Mouse (Mus musculus): ENCODE measurements around the gene Mvb12b. TPM values are rescaled to one million over a fixed set of nuclear protein-coding genes. Genes with fewer than 3 reads are reported as not detected.
A peak's percentile ranks its signal among the peaks of the same experiment; 100 is the strongest.

Mvb12b gene
- total and polyA plus RNA-seq, 3 experiments, result 22.8 to 23.3 TPM; not detected in 1

DNA sequence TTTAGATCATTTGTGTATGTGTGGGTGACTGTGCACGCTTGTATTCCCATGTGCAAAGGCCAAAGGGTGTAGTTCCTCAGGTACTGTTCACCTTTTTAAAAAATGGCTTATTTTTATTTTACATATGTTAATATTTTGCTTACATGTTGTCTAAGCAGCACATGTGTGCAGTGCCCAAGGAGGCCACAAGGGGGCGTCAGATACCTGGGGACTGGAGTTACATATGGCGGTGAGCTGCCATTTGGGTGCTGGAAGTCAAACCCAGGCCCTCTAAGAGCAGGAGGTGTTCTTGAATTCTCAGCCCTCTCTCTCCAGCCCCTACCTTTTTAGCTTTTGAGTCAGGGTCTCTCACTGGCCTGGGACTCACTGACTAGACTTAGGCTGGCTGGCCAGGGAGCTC is 188.8 kb downstream of the Mvb12b start:
- peak; percentile 25 for DNase-seq (ENCODE audit: low read depth, low spot score)

DNA sequence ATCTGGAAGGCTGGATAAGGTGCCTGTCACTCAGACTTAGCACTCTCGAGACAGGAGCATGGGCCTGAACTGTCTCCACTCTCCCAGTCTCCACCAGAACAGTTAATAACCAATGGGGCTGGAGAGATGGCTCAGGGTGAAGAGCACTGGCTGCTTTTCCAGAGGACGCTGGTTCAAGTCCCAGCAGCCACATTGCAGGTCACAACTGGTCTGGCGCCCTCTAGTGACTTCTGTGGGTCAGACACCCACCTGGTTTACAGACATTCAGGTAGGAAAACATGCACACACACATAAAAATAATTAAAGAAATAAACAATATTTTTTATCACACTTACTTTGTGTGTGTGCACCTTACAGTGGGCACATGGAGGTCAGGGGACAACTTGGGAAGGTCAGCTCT is 191.3 kb downstream of the Mvb12b start:
- H3K27me3 ChIP-seq (ENCODE audit: control insufficient read depth in 1 of 2, insufficient read depth in 2 of 2, low read length in 2 of 2), result peaks cover 0 to 3% of the 10 kb centered on the region in 2 experiments; a peak in 2 of 4 replicates
- peak; percentile 35 for DNase-seq (ENCODE audit: low read depth, low spot score)

More for the DNA sequence above, 188.8 kb downstream of the Mvb12b start:
- TF ChIP-seq ZNF384 (IDR thresholded peaks at IDR 0.05; ENCODE audit: low read depth, low read length) (no peak), SMC3 (IDR thresholded peaks at IDR 0.05; ENCODE audit: low read depth, low read length) (peak; percentile 21; the same call in 1 of the 2 replicates), MEF2A (IDR thresholded peaks at IDR 0.05; ENCODE audit: extremely low read depth, insufficient replicate concordance, low read depth, low read length, poor library complexity, severe bottlenecking) (no peak), RAD21 (IDR thresholded peaks at IDR 0.05; ENCODE audit: low read depth, low read length) (peak; percentile 34), ZKSCAN1 (IDR thresholded peaks at IDR 0.05; ENCODE audit: low read depth, low read length) (no peak), CTCF (IDR thresholded peaks at IDR 0.05 in 2 of 3, conservative IDR thresholded peaks at IDR 0.05 in 1 of 3; ENCODE audit: control insufficient read depth in 1 of 3, insufficient read depth in 1 of 3, low read depth in 2 of 3, low read length in 3 of 3, poor library complexity in 1 of 3, severe bottlenecking in 1 of 3) (peak; percentile 47 to 61 (median 55))
- Histone ChIP-seq H3K9ac (ENCODE audit: control insufficient read depth, low read depth, low read length, poor library complexity, severe bottlenecking) (no peak overlapping the region), H3K9me3 (replicated peaks; ENCODE audit: insufficient read depth, low read length) (no peaks in the 10 kb centered on the region), H3K4me1 (ENCODE audit: control insufficient read depth in 1 of 2, insufficient read depth in 2 of 2, low read length in 2 of 2) (no peaks in the 10 kb centered on the region), H3K36me3 (ENCODE audit: control insufficient read depth in 1 of 2, insufficient read depth in 2 of 2, low read length in 2 of 2) (no peaks in the 10 kb centered on the region), H3K27me3 (ENCODE audit: control insufficient read depth in 1 of 2, insufficient read depth in 2 of 2, low read length in 2 of 2) (peaks cover 2 to 15% of the 10 kb centered on the region in 2 experiments; a peak in 3 of 4 replicates), H3K27ac (ENCODE audit: control insufficient read depth, low read depth, low read length) (no peak overlapping the region), H3K4me3 (ENCODE audit: control insufficient read depth in 1 of 2, insufficient read depth in 1 of 2, low read depth in 2 of 2, low read length in 2 of 2) (no peak overlapping the region), H3K79me2 (ENCODE audit: control insufficient read depth, insufficient read depth, low read length, poor library complexity) (no peaks in the 10 kb centered on the region)

DNA sequence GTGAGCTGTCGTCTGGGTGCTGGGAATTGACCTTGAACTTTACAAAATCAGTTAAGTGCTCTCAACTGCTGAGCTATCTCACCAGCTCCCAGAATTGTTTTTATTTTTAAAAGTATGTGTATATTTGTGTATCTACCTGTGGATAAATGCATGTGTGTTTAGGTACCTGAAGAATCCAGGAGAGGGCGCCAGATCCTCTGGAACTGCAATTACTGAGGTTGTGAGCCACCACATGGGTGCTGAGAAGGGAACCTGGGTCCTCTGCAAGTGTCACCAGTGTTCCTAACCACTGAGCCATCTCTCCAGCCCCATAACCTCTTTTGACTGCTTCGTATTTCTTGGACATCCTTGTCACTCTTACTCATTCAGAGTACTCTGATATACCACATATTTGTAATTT is 193.8 kb downstream of the Mvb12b start:
- no peak overlapping the region for H3K27ac ChIP-seq (ENCODE audit: control insufficient read depth, low read depth, low read length)

More for the DNA sequence above, 191.3 kb downstream of the Mvb12b start:
- Histone ChIP-seq H3K36me3 (ENCODE audit: control insufficient read depth in 1 of 2, insufficient read depth in 2 of 2, low read length in 2 of 2) (no peaks in the 10 kb centered on the region), H3K4me1 (ENCODE audit: control insufficient read depth in 1 of 2, insufficient read depth in 2 of 2, low read length in 2 of 2) (no peaks in the 10 kb centered on the region), H3K9me3 (replicated peaks; ENCODE audit: insufficient read depth, low read length) (no peaks in the 10 kb centered on the region), H3K4me3 (ENCODE audit: control insufficient read depth in 1 of 2, insufficient read depth in 1 of 2, low read depth in 2 of 2, low read length in 2 of 2) (no peak overlapping the region), H3K79me2 (ENCODE audit: control insufficient read depth, insufficient read depth, low read length, poor library complexity) (no peaks in the 10 kb centered on the region), H3K27ac (ENCODE audit: control insufficient read depth, low read depth, low read length) (no peak overlapping the region), H3K9ac (ENCODE audit: control insufficient read depth, low read depth, low read length, poor library complexity, severe bottlenecking) (no peak overlapping the region)
- TF ChIP-seq ETS1 (IDR thresholded peaks at IDR 0.05; ENCODE audit: low read depth, low read length) (no peak), NELFE (IDR thresholded peaks at IDR 0.05; ENCODE audit: low read depth, low read length) (no peak), CTCF (IDR thresholded peaks at IDR 0.05 in 2 of 3, conservative IDR thresholded peaks at IDR 0.05 in 1 of 3; ENCODE audit: control insufficient read depth in 1 of 3, insufficient read depth in 1 of 3, low read depth in 2 of 3, low read length in 3 of 3, poor library complexity in 1 of 3, severe bottlenecking in 1 of 3) (peak; percentile 54 to 67 (median 55)), TBP (IDR thresholded peaks at IDR 0.05; ENCODE audit: low read depth, low read length) (no peak)

More for the DNA sequence above, 193.8 kb downstream of the Mvb12b start:
- no peaks in the 10 kb centered on the region for H3K9me3 ChIP-seq (replicated peaks; ENCODE audit: insufficient read depth, low read length)
- peaks cover 0 to 1% of the 10 kb centered on the region in 2 experiments; a peak in 1 of 4 replicates for H3K27me3 ChIP-seq (ENCODE audit: control insufficient read depth in 1 of 2, insufficient read depth in 2 of 2, low read length in 2 of 2)
- no peaks in the 10 kb centered on the region for H3K79me2 ChIP-seq (ENCODE audit: control insufficient read depth, insufficient read depth, low read length, poor library complexity)
- H3K4me1 ChIP-seq (ENCODE audit: control insufficient read depth in 1 of 2, insufficient read depth in 2 of 2, low read length in 2 of 2), result peaks cover 0 to 2% of the 10 kb centered on the region in 2 experiments; a peak in 1 of 4 replicates
- no peak overlapping the region for H3K9ac ChIP-seq (ENCODE audit: control insufficient read depth, low read depth, low read length, poor library complexity, severe bottlenecking)
- peak; percentile 18 for DNase-seq (ENCODE audit: low read depth, low spot score)
- no peak for TF ChIP-seq CHD1 (IDR thresholded peaks at IDR 0.05; ENCODE audit: low read depth, low read length)
- TF ChIP-seq CTCF (IDR thresholded peaks at IDR 0.05 in 2 of 3, conservative IDR thresholded peaks at IDR 0.05 in 1 of 3; ENCODE audit: control insufficient read depth in 1 of 3, insufficient read depth in 1 of 3, low read depth in 2 of 3, low read length in 3 of 3, poor library complexity in 1 of 3, severe bottlenecking in 1 of 3), result peak; percentile 10 to 34 (median 14); a peak in 3 of 6 replicates
- no peaks in the 10 kb centered on the region for H3K36me3 ChIP-seq (ENCODE audit: control insufficient read depth in 1 of 2, insufficient read depth in 2 of 2, low read length in 2 of 2)
- no peak overlapping the region for H3K4me3 ChIP-seq (ENCODE audit: control insufficient read depth in 1 of 2, insufficient read depth in 1 of 2, low read depth in 2 of 2, low read length in 2 of 2)

Measured in MEL (cell line).